Mouse (Mus musculus): ENCODE data around the gene Gtf3c1.
A peak's percentile ranks its signal among the peaks of the same experiment; 100 is the strongest.

- no peak for TF ChIP-seq CTCF (IDR thresholded peaks at IDR 0.05; ENCODE audit: control insufficient read depth, insufficient read depth, low read length)
- TF ChIP-seq POLR2A (IDR thresholded peaks at IDR 0.05; ENCODE audit: borderline replicate concordance, control insufficient read depth, low read depth, low read length): peak; percentile 30; the same call in 1 of the 2 replicates
These were observed 77.3 kb downstream of the Gtf3c1 start for GRCm38 (mm10) chr7:125630317-125630716.

Measured in bone marrow, adult 2 months (tissue).